Mouse (Mus musculus): ENCODE measurements around the gene Kiss1.

The Kiss1 gene

GRCm38 (mm10) chr1:133364022-133364630, 42.5 kb downstream of the Kiss1 start:
- DNase-seq, result no peak

GRCm38 (mm10) chr1:133364890-133365289, 43.2 kb downstream of the Kiss1 start:
- DNase-seq, result no peak

GRCm38 (mm10) chr1:133366951-133367605, 45.4 kb downstream of the Kiss1 start:
- DNase-seq, result no peak

GRCm38 (mm10) chr1:133367606-133368488, 46.2 kb downstream of the Kiss1 start:
- no peak for DNase-seq

GRCm38 (mm10) chr1:133368644-133369043, 47.0 kb downstream of the Kiss1 start:
- no peak for DNase-seq

GRCm38 (mm10) chr1:133370352-133370751, 48.7 kb downstream of the Kiss1 start:
- DNase-seq, result no peak

GRCm38 (mm10) chr1:133371431-133371830, 49.8 kb downstream of the Kiss1 start:
- no peak for DNase-seq

- no peak for DNase-seq
Measured at GRCm38 (mm10) chr1:133372113-133372512, 50.4 kb downstream of the Kiss1 start.

GRCm38 (mm10) chr1:133375696-133376346, 54.1 kb downstream of the Kiss1 start:
- no peak for DNase-seq

GRCm38 (mm10) chr1:133377547-133377946, 55.9 kb downstream of the Kiss1 start:
- no peak for DNase-seq

Measured in cerebellum, adult 9-11 months (tissue).